Mouse (Mus musculus) embryonic fibroblast, embryonic 13.5 days (primary cell): Measurements from ENCODE around the gene BC035947.

Experiments
- CTCF ChIP-seq: IDR thresholded peaks from 2 replicates; pipeline ENCODE4 v1.5.1; 2011; ENCODE audit warnings: mild to moderate bottlenecking, control low read depth, low read length, moderate library complexity, borderline replicate concordance; ENCODE audit not compliant: insufficient read depth
- POLR2A ChIP-seq: IDR thresholded peaks from 2 replicates; pipeline ENCODE4 v1.6.1; 2011; ENCODE audit warnings: low read depth, mild to moderate bottlenecking, control low read depth, low read length, moderate library complexity

GRCm38 (mm10) chr1:78501036-78501435 lies 10.9 kb downstream of the BC035947 start:
- TF ChIP-seq POLR2A (no peak), CTCF (no peak)
